Mouse (Mus musculus) erythroblast, adult 5-6 weeks (primary cell): ENCODE data around the gene Cox5a. TPM values are rescaled to one million over a fixed set of nuclear protein-coding genes. Genes with fewer than 3 reads are reported as not detected.

Experiments used
- ATAC-seq: replicated peaks from 2 replicates; pipeline ENCODE4 v1.8.0; 2016; ENCODE audit warnings: moderate number of reproducible peaks, mild to moderate bottlenecking, moderate TSS enrichment, inconsistent platforms; ENCODE audit not compliant: poor library complexity, low FRiP score, severe bottlenecking
- total RNA-seq, 2 experiments: library from RNA; stranded (forward) in 1 of 2; stranded (reverse) in 1 of 2; fragments of 150-400 nt in 1 of 2; fragments of 200-764, 138-1000 nt in 1 of 2; gene quantifications; 2 replicates each; pipeline versions ENCODE4 v1.2.3 to v1.2.4; 2015 to 2017; ENCODE audit warnings: low replicate concordance in 2 of 2

Gene Cox5a
- 134 and 146 TPM in 2 replicates for total RNA-seq (2015; ENCODE audit: low replicate concordance)
- 23.7 and 45.9 TPM in 2 replicates for total RNA-seq (2017; ENCODE audit: low replicate concordance)

DNA sequence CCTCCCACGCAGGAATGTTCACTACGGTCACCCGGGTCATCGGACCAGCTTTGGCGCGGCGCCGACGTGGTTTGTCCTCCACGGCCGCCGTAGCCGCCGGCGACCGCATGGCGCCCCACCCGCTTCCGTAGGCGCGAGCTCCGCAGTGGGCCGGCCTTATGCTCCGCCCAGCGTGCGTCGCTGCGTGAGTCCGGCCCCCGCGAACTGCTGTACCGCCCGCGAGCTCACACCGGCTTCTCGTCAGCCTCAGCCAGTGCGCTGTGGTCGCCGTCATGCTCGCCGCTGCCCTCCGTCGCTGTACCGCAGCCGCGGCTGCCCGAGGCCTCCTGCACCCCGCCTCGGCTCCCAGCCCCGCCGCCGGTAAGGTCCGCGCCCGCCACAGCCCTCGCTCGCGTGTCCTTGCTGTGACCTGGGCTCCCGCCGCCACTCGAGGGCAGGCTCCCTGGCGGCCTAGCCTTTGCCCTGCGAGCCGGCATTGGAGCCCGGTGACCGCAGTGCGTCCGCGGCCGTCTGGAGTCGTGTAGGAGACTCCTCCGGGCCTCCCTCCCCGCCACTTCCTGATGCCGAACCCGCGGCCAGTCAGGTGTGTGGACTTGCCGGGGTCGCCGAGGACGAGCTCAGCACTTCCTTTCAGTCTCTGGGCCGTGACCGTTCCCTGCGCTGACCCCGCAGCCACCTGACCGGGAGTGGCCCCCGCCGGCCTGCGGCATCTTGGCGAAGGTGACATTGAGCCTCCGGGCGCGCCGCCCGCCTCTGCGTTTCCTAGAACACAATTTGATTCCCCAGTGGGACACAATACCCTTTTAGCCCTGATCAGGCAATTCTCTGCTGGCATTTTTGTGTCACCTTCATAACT is at the start of gene Cox5a:
Cox5a (plus strand) TSS at position 219 of the 856 bp plus-strand sequence.
- peak; percentile 91 for ATAC-seq

DNA sequence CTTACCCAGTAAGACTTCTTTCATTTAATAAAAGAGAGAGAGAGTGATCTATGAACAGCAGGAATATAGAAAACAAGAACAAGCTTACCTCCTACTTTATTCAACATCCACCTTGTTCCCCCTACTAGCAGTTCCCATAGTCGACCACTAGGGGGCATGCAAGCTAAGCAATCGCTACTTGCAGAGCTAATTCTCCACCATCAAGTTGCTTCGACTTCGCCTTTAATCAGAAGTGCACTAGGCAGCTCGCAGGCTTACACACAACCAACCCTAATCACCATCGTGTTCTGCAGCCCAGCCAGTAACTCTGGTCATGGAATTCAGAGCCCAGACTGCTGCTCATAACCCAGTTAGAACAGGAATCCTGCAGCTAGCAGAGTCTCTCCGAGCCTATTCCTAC is 35.3 kb upstream of the Cox5a start:
- ATAC-seq: peak; percentile 94

DNA sequence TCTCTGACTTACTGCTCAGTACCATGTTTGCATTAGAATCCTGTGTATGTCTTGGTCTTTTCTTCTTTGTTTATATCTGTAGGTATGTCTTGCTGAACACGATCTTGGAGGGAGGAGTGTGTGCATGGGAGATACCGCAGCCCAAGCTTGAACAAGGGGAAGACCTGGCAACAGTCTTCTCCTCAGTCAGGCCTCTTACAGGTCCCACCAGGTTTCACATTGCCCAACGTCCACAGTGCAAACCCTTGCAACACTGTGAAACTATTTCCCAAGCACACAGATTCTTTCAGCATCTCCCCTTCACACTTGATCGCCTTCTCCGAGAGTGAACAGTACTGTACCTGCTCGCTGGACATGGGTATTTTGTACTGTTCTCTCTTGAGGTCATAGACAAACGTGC is 33.3 kb upstream of the Cox5a start:
- ATAC-seq: no peak

DNA sequence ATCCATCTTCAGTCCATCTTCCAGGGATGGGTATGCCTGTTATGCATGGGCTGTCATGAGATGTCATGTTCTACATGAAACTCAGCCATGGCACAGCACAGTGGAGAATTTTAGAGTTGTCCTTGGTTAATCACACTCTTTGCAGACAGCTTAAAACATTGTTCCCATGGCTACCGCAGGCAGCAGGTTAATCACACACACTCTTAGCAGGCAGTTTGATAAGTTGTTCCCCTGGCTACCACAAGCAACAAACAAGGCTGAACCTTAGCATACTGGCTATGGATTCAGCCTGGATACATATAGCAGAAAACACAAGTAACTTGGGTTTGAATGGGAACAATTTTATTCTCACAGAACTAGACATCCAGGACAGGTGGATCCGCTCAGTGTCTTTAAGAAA is 27.5 kb upstream of the Cox5a start:
- 0 out of 2 replicates have a peak, but pooled peaks have one; percentile 43 for ATAC-seq

DNA sequence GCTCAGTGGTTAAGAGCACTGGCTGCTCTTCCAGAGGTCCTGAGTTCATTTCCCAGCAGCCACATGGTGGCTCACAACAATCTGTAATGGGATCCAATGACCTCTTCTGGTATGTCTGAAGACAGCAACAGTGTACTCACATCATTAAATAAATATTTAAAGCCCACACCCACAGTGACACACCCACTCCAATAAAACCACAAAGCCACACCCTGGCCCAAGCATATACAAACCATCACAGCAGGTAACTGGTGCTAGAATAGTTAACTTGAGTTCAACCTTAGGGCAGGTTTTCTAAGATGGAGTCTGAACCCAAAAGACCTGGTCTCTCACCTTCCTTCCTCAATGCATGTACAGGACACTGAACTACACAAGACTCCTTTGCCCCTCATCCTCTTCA is 26.1 kb upstream of the Cox5a start:
- ATAC-seq: no peak

DNA sequence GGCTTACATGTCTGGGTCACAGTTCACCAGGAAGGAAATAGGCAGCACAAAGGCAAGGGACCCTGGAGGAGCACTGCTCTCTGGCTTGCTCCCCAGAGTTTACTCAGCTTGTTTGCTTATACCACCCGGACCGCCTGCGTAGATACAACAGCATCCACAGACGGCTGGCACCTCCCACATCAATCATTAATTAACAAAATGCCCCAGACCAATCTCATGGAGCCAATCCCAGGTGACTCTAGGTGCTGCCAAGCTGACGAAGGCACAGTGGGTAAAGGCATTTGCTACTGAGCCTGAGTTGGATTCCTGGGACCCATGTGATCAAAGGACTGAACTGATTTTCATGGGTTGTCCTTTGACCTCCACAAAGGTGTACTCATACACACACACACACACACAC is 23.8 kb upstream of the Cox5a start:
- ATAC-seq: no peak

DNA sequence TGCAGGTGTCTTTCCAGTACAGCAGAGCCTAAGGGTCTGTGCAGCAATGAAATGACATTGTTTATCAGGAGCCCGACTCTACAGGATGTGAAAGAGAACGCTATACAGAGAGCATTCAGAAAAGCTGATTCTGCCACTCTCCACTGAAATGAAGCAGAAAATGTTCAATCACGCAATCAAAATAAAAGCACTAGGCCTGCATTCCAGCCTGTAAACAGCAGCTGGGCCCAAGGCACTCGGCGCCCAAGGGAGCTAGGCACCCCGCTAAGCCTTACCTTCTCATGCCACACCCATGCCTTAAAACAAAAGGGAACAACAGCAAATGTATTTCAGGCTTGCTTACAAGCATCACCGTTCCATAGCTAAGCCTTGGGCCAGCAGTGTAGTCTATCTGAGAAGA is 22.5 kb upstream of the Cox5a start:
- no peak for ATAC-seq

DNA sequence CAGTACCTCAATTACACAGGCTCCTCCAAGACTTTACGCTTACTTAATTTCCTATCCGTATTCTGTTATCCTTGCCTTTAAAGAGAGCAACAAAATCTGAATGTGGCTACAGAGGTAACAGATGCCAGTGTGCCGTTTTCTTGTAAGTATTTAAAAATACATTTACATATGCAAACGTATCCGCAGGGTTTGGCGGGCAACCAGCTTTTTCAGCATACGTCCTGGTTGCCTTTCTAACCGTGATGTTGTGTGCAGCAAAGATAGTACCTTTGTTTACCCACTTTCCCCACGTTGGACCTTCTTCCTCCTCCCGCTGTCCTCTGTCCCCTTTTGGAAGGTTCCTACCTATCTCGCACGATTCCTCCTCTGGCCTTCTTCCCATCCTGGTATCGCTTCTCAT is 19.6 kb upstream of the Cox5a start:
- no peak for ATAC-seq

DNA sequence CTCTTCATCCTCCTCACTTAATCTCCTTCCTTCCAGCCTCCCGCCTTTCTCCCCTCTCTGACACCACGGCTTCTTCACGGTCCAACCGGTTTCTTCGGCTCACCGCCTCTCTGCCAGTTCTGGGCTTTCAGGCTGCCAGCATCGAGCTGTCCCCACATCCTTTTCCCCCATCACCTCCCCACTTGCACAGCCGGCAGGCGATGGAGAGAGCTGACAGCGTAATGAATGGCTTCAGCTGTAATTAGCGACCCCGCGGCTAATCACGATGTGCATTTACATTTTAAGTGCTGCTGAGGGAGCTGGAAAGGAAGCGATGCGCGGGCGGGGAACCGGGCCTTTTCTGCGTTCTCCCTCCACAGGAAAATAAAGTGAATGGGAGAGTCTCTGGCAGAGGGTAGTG is 19.2 kb upstream of the Cox5a start:
- no peak for ATAC-seq

DNA sequence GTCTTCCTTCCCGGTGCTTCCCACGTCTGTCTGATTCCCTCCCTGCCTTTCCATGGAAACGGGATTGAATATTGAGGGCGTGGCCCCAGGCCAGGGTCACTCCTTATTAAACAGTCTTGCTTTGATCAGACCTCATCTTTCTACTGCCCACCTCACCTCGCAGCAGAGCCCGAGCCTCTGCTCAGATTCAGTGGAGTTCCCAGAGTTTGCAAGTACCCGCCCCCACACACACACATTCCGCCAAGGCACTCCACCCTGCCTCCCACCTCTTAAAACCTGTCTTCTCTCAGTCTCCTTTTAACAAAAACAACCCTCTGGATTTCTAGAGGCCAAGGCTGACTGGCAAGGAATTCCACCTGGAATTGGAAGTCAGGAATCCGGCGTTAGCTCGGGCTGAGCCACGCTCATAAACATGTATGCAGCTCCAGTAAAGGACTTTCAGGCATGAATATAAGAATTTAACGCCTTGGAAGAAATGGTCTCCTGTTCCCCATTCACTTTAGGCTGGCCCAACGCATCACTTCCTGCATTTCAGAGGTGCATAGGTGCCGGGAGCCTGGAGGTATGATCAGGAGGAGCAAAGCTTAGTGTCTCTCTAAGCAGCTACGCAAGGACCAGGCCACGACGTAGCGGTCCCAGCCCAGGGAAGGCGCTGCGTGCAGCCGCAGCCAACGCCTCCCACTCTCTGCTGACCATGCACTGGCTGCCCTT is 18.0 kb upstream of the Cox5a start:
- ATAC-seq: no peak

DNA sequence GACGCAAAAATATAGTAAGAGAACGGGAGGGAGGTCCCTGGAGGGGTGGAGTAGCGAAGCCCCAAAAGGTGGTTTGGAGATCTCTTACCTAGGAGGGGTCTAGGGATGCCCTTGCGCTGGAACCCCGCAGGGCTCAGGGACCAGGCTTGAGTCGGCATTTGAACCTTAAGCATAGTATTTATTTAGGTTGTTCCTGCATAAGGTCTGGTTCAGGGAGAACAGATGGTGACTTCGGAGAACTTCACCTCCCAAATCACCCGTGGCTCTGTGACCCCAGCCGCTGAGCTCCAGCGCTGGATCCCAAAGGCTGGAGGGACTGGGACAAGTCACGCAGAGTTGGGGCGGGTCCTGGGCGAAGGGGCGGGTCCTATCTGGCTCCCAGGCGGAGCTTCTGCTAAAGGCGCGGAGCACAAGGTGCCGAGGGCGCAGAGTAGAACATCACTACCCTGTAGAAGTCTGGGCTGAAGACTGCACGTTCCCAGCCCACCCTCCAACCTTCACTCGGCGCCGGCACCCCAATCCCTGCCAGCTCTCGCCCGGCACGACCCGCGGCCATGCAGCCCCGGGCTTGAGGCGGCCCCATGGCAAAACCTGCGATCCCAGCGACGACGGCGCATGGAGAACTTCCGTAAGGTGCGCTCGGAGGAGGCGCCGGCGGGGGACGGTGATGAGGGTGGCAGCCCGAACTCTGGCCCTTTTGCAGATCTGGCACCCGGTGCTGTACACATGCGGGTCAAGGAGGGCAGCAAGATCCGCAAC is 17.3 kb upstream of the Cox5a start, which contains the start of gene Rpp25:
Rpp25 (plus strand) TSS at position 405 of the 759 bp plus-strand sequence.
- ATAC-seq: no peak

DNA sequence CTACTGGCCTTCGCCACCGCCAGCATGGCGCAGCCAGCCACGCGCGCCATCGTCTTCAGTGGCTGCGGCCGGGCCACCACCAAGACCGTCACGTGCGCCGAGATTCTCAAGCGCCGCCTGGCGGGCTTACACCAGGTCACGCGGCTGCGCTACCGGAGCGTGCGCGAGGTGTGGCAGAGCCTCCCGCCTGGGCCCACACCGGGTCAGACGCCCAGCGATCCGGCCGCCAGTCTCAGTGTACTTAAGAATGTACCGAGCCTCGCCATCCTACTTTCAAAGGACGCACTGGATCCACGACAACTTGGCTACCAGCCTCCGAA is 16.7 kb upstream of the Cox5a start:
- ATAC-seq: peak; percentile 38; the same call in 1 of the 2 replicates

DNA sequence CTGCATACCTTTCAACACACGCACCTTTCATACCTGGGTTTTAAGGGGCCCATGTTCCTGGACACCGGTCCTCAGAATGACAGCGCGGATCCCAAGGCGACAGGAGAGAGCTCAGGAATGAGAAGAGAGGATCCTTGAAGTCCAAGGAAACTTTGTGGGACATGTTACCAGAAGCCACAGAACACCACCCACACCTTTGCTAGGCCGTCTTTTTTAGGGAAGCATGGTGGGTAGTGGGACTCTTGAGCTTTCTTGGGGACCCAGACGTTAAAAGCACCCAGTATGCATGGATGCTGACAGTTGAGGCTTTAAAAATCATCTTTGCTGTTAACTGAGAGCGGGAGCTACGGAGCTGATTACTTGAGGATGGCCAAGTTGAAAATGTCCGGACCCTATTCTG is 16.2 kb upstream of the Cox5a start:
- ATAC-seq: no peak

DNA sequence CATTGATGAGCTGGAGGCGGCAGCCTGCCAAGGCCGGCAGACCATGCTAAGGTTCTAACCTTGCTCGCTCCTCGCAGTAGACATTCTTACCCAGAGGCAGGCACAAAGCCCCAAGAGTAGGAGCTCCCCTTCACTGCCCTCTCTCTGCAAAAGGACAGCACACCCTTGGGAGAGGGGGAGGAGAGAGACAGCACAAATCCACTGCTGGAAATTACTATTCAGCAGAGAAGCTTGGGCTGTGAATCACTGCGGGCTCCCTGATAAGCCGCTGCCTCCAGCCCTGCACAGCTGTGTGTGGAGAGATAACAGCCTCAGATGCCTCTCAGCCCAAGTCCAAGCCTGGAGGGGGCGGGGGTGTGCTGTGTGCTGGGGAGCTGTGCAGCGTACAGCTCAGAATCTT is 15.4 kb upstream of the Cox5a start:
- ATAC-seq: peak; percentile 94

DNA sequence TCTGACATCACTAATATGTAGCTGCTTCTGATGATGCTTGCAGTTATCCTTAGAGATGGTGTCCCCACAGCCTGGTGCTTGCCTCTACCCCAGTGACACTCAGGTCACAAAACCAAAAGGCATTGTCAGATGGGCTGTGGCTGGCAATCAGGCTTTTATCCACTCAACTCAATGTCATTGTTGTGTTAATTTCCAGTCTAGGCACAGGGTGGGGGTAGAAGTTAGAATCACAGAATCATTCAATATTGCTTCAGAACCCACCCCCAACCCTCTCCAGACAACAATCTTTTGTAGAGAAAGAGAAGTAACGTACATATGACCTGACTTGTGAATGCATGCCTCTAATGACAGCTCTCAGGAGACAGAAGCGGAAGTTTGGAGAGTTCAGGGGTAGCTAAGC is 10.5 kb upstream of the Cox5a start:
- ATAC-seq: no peak

DNA sequence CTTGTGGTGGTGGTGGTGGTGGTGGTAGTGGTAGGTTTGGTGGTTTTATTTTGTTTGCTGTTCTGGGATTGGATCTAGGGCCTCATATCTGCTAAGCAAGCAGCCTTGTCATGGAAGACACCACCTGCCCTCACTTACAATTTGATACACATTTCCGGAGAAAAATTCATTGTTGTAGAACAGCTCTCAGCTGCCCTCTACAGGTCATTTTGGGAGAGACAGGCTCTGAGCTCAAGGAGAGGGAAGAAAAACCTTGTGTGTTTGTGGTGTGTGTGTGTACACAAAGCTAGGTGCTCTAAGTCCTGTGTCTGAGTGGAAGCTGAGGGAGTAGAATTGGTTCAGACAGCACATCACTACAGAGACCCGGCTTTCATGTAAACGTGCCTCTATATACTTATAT is 4.0 kb upstream of the Cox5a start:
- peak; percentile 49; the same call in 1 of the 2 replicates for ATAC-seq

DNA sequence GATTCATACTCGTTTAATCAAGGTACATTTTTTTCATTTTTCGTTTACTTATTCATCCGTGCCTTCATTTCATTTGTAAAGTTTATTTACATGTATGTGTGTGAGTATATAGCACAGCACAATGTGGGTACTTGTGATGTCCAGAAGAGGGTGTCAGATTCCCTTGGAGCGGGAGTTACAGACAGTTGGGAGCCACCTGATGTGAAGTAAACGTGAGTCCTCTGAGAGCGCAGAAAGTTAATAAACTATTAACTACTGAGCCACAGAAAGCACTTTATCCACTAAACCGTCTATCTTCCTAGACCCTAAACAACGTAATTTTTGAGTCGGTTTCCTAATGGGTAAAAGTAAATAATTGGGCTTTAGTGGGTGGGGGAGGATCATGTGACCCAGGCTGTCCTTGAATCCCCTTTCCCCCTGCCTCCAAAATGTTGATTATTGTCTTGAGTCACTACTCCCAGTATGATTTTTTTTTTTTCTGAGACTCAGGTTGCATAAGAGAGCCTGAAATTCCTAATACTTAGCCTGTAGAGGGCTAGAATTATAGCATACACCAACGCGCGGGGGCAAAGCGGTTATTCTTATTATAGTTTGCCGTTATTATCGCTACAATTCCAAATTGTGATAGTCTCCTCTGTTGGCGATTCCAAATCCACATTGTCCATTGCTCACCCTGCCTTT is 559 bp upstream of the Cox5a start:
- peak; percentile 9; the same call in 1 of the 2 replicates for ATAC-seq

DNA sequence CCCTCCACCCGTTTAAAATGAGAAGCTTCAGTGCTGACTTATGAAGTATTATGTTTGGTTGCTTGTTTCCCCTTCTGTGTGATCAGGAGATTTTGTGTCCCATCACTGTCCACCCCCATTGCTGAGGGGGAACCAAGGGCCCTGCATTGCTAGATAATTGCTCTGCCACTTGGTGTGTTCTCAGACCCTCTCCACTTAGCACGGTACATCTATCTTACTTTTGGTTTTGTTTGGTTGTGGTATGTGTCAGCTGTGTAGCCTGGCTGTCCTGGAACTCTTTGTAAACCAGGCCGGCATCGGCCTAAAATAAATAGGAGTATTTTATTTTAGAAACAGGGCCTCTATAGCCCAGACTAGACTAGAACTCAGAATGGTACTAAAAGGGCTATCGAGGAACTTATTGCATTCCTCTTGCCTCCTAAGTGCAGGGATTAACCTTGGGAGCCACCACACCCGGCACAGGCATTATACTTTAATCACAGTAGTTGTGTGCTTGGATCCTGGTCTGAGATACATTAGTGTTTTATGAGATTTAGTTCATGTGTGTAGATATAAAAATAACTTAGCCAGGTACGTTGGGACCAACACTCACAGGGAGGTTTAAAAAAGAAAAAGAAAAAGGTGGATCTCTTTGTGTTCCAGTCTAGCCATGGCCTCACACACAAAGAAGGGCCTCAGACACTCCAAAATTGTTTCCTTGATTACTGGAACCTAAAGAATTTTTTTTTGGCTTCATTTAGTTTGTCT is 1.2 kb downstream of the Cox5a start:
- ATAC-seq: no peak

DNA sequence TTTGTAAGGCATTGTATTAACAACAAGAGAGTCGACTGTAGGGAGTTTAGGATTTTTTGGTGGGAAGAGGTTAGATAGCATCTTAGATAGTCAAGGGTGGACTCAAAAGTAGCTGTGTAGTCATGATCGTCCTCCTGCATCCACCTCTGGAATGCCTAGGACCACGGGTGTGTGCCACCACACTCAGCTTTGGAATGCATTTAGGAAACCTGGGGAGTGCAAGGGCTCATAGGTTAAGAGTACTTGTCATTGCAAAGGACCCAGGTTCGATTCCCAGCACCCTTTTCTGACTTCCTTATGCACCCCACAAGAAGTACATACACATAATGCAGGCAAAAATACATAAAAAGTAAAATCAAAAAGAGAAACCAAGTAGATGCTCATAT is 1.8 kb downstream of the Cox5a start:
- ATAC-seq: no peak
